Mouse (Mus musculus): ENCODE results near the gene Zfp148.

GRCm38 (mm10) chr16:33459101-33459500, 78.5 kb downstream of the Zfp148 start:
- TF ChIP-seq CTCF (IDR thresholded peaks at IDR 0.05; ENCODE audit: control insufficient read depth, insufficient read depth, low read length) (no peak), POLR2A (IDR thresholded peaks at IDR 0.05; ENCODE audit: borderline replicate concordance, control insufficient read depth, low read depth, low read length) (no peak)
